Mouse (Mus musculus) CD8-positive naive resting alpha-beta T cell, adult 2 months (primary cell): ENCODE data around the gene Olfr593.
"Not testable (repeated sequence)": the region's sequence is repeated elsewhere in the genome, so short reads cannot be mapped to it uniquely, and the experiment has no call there.

ENCODE experiments used
- DNase-seq, 2 experiments: peaks; one replicate each; pipeline ENCODE4 v3.0.0; 2022; ENCODE audit warnings: low read depth in 2 of 2, low spot score in 2 of 2

Olfr593 gene

DNA sequence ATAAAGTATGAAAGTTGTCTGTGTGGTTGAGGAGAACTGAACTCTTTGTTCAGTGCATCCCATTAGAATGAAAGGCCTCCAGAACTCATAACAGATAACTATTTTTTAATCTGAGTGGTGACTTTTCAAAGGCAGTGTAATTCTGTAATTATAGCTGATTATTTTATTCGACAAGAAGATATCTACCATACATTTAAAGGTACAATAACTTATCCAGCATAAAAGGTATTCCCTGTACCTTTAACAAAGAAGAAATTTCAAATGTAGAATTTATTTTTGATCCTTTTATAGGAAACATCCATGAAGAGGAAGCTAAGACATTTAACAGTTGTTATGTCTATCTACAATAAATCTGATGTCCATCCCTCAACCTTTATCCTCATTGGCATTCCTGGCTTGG is at the start of gene Olfr593:
Gene Olfr593, plus strand, starts transcription at position 301 of the 400 bp plus-strand sequence.
- DNase-seq: no peak

DNA sequence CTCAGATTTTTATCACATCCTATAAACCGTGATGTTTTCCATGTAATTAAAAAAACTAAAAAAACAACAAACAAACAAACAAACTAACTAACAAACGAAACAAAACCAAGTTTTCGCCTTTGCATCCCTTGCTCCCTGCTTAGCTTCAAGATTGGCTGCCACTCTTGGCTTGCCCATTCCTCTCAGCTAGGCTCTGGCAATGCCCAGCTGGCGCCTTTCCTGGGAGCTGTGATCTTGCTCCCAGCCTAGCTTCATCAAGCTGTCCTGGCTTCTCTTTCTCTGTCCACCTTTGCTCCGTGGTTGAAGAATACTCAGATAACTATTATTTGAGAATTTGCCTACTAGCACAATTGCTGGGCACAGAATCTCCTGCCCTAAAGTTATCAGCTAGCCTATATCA is 42.0 kb upstream of the Olfr593 start:
- DNase-seq: no peak

DNA sequence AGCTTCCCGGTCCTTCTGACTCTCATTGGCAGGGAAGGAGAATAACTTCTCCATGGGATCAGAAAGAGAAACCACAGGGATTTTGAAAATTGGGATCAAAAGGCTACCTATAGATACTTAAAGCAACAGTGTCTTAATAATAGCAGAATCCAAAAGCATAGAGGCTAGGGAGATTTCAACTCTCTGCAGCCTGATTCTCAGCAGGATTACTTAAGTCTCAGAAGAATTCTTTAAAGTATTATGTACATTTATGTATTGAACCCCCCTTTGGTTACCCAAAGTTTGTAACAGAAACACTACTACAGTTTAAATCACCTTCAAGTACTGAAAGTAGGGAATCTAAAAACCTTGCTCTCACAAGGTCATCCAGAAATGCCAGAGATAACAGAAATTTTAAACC is 33.4 kb upstream of the Olfr593 start, which contains the start of gene Olfr591:
Gene Olfr591, minus strand, starts transcription at position 101 of the 400 bp plus-strand sequence.
- no peak for DNase-seq

DNA sequence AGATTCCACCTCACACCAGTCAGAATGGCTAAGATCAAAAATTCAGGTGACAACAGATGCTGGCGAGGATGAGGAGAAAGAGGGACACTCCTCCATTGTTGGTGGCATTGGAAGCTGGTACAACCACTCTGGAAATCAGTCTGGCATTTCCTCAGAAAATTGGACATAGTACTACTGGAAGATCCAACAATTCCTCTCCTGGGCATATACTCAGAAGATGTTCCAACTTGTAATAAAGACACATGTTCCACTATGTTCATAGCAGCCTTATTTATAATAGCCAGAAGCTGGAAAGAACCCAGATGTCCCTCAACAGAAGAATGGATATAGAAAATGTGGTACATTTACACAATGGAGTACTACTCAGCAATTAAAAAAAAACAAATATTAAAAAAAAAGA is 27.2 kb upstream of the Olfr593 start, which contains the start of gene Olfr592:
Gene Olfr592, plus strand, starts transcription at position 301 of the 400 bp plus-strand sequence.
- DNase-seq: not testable (repeated sequence)

DNA sequence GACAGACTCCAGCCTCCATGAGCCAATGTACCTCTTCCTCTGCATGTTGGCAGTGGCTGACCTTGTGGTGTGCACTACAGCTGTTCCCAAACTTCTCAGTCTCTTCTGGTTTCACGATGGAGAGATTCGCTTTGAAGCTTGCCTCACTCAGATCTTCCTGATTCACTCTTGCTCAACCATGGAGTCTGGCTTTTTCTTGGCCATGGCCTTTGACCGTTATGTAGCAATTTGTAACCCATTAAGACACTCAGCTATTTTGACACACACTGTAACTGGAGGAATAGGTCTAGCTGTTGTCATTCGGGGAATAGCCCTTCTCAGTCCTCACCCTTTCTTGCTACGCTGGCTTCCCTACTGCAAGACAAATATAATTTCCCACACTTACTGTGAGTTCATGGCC is 388 bp downstream of the Olfr593 start:
- not testable (repeated sequence) for DNase-seq

DNA sequence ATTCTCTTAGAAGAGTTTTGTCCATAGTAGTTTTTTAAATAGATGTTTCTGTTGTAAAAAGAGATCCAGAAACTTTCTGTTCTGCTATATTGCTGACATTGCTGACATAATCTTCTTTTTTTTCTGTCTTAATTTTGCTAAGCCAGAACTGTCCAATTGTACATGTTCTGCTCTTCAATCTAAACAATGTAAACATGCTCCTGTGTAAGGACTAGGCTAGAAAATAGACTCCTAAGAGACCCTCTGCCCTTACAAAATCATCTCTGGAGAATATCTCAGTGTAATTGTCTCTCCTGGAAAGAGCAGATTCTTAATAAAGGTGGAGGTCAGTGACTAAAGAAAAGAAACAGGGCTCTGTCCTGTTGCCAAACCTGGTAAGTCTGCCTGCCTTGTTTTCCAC is 5.0 kb downstream of the Olfr593 start, which contains the start of gene Olfr594:
Gene Olfr594, plus strand, starts transcription at position 301 of the 400 bp plus-strand sequence.
- DNase-seq: no peak

DNA sequence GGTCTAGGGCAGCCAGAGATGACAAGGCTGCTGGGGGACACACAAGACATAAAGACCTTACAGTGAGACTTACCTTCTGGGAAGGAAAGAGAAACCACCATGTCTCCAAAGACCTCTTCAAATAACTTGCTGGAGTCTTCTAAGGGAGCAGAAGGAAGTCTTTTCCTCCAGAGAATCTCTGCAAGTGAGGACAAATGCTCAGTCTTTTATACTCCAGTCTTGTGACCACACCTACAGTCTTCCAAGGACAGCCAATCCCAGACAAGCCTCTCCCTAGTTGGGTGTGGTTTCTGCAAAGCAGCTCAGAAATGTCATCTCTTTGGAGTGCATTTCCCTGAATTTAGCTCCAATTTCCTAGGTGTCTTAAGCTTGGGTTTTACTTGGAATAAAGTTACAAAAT is 40.7 kb downstream of the Olfr593 start, which contains the start of gene Usp17ld:
Gene Usp17ld, minus strand, starts transcription at position 101 of the 400 bp plus-strand sequence.
- DNase-seq: not testable (repeated sequence)
